ENCODE assay signal across 8 mouse cellular contexts in the genomic region with DNA sequence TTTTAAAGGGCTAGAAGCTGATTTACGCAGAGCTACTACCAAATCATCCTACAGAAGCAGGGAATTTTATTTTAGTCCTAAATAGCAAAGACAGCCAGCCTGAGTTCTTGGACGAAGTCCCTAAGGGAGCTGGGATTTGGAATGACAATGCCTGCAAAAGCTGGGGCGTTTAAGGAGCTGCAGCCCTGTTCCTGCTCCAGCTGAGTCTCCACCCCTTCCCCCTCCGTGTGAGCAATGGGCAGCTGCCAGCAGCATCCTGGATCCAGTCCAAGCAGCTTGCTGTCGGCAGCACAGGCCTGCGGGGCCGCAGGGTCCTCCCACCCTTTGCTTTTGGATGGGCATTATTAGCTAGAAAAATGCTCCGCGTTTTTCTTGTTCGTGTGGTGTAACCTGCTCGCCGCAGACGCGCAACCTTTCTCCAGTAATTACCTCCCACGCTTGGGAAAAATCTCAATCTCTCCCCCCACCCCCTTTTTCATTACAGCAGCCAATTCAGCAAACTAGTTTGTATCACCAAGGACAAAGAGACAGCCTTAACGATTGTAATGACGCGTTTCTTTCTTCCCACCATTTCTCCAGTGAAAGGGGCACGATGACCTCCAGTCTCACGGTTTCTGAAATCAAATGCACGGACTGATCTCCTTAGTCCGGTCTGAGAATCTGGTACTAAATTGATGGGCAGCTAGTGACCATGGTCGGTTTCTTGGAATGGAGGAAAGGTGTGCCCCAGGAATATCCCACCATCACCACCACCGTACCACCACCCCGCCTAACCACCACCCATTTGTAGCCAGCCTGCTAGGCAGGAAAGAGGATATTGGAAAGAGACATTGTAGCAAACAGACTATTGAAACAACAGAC.
DNase-seq lines count a peak whose midpoint lies in the region; ATAC-seq lines count a peak whose summit lies in the region.

No protein-coding gene starts in this region.

- peak overlapping the region; percentile 34 for H3K4me3 ChIP-seq in intestine, embryonic 16.5 days (ENCODE audit: low read length)
- H3K4me3 ChIP-seq in megakaryocyte, embryonic 14.5 days (replicated peaks) = peak overlapping the region; percentile 84

- peak overlapping the region; percentile 54 for H3K4me2 ChIP-seq in intestine, embryonic 16.5 days (ENCODE audit: low read depth, low read length)

- peak overlapping the region; percentile 66 for H3K27ac ChIP-seq in intestine, embryonic 16.5 days (ENCODE audit: low read length)

- no peaks in the 10 kb centered on the region for H3K4me1 ChIP-seq in intestine, embryonic 16.5 days (ENCODE audit: control insufficient read depth, insufficient read depth, low read length)
- peaks cover 16% of the 10 kb centered on the region for H3K4me1 ChIP-seq in megakaryocyte, embryonic 14.5 days

- H3K9ac ChIP-seq in intestine, embryonic 16.5 days (ENCODE audit: low read depth, low read length) = 0 out of 2 replicates have a peak overlapping the region, but pooled peaks have one; percentile 25

- WGBS in intestine, embryonic 16.5 days = 18% methylated on average over 25 of the region's 25 CpGs

- no peaks in the 10 kb centered on the region for H3K36me3 ChIP-seq in intestine, embryonic 16.5 days (ENCODE audit: control insufficient read depth, insufficient read depth, low read length)
- no peaks in the 10 kb centered on the region for H3K36me3 ChIP-seq in megakaryocyte, embryonic 14.5 days (replicated peaks; ENCODE audit: low read length)

- peak; percentile 77 for ATAC-seq in granulocyte monocyte progenitor cell, adult 5-6 weeks (replicated peaks; ENCODE audit: poor library complexity, severe bottlenecking)
- peak; percentile 89 for ATAC-seq in intestine, embryonic 16.5 days
- no peak for ATAC-seq in erythroblast, adult 5-6 weeks (replicated peaks; ENCODE audit: low FRiP score, poor library complexity, severe bottlenecking)

- no peaks in the 10 kb centered on the region for H3K9me3 ChIP-seq in intestine, embryonic 16.5 days (ENCODE audit: control insufficient read depth, low read length)
- H3K9me3 ChIP-seq in megakaryocyte, embryonic 14.5 days = no peaks in the 10 kb centered on the region

- intact Hi-C loops in left cerebral cortex, postnatal 14 days (cut with DNase I) = loop anchor here (1.0 kb wide), 1 partner anchor 78 kb away; a partner anchor contains a TSS

- H3K27me3 ChIP-seq in intestine, embryonic 16.5 days (replicated peaks; ENCODE audit: control insufficient read depth, insufficient read depth, low read length) = no peaks in the 10 kb centered on the region
- H3K27me3 ChIP-seq in megakaryocyte, embryonic 14.5 days (replicated peaks) = peaks cover 9% of the 10 kb centered on the region

- DNase-seq in adrenal gland, postnatal 25 days = peak; percentile 82
- peak; percentile 67 for DNase-seq in embryo, embryonic 9.5 days (ENCODE audit: extremely low spot score)
- peak; percentile 83 to 87 for DNase-seq in left cerebral cortex, postnatal 14 days (ENCODE audit: low spot score in 2 of 2)
- DNase-seq in right cerebral cortex, postnatal 25 days = peak; percentile 76
